In the genomic region with DNA sequence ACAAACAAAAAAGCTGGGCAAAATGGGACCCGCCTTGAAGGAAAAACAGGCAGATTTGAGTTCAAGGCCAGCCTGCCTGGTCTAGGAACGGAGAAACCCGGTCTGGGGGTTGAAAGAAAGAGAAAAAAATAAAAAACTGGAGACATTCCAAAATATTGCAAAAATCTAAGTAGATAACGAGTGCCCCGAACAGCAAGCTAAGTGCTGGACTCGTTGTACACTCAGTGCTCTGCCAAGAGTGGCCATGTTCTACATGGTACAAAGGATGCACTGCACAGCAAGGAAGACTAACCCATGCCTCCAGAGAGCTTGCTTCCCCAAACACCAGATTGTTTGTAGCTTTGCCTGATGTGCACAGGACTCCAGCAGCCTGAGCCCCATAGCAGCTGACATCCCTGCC, we compare ENCODE assay signal across 16 mouse cellular contexts. TPM values are rescaled to one million over a fixed set of nuclear protein-coding genes. Genes with fewer than 3 reads are reported as not detected.
DNase-seq lines count a peak whose midpoint lies in the region; ATAC-seq and TF ChIP-seq lines count a peak whose summit lies in the region.
"Had no signal": no experiment of that assay in that cellular context is flagged by ENCODE, and none has a peak within 500 bp of the region (broad histone marks: within the 10 kb centered on the region; RNA-seq: fewer than 3 reads in every experiment).

No protein-coding gene starts in this region.

- WGBS in forebrain, embryonic 10.5 days = 92% methylated on average over 6 of the region's 6 CpGs
- 77% methylated on average over 6 of the region's 6 CpGs for WGBS in forebrain, embryonic 14.5 days
- WGBS in kidney, embryonic 14.5 days = 90% methylated on average over 6 of the region's 6 CpGs
- 78% methylated on average over 6 of the region's 6 CpGs for WGBS in kidney, embryonic 16.5 days
- 87% methylated on average over 6 of the region's 6 CpGs for WGBS in midbrain, embryonic 13.5 days
- WGBS in midbrain, postnatal 0 days = 81% methylated on average over 6 of the region's 6 CpGs
- 88% methylated on average over 6 of the region's 6 CpGs for WGBS in neural tube, embryonic 13.5 days

- peak overlapping the region; percentile 97; the same call in 1 of the 2 replicates for H3K4me3 ChIP-seq in forebrain, embryonic 10.5 days
- no peak overlapping the region for H3K4me3 ChIP-seq in forebrain, embryonic 14.5 days (ENCODE audit: low read depth, low read length)
- peak overlapping the region; percentile 99; the same call in 1 of the 2 replicates for H3K4me3 ChIP-seq in kidney, embryonic 14.5 days (ENCODE audit: low read length)
- H3K4me3 ChIP-seq in kidney, embryonic 16.5 days (ENCODE audit: low read length) = no peak overlapping the region
- H3K4me3 ChIP-seq in midbrain, embryonic 13.5 days (replicated peaks) = 0 out of 2 replicates have a peak overlapping the region, but pooled peaks have one; percentile 1
- H3K4me3 ChIP-seq in midbrain, postnatal 0 days (ENCODE audit: low read depth, low read length) = no peak overlapping the region
- H3K4me3 ChIP-seq in neural tube, embryonic 13.5 days = no peak overlapping the region
- H3K4me3 ChIP-seq: erythroblast, embryonic 14.5 days; gastrocnemius, adult 2 months had no signal

- peaks cover 46% of the 10 kb centered on the region for H3K36me3 ChIP-seq in forebrain, embryonic 10.5 days (replicated peaks)
- peaks cover 29% of the 10 kb centered on the region for H3K36me3 ChIP-seq in forebrain, embryonic 14.5 days (ENCODE audit: control insufficient read depth, insufficient read depth, low read length)
- peaks cover 40% of the 10 kb centered on the region for H3K36me3 ChIP-seq in kidney, embryonic 14.5 days (ENCODE audit: control insufficient read depth, insufficient read depth, low read length)
- peaks cover 30% of the 10 kb centered on the region for H3K36me3 ChIP-seq in kidney, embryonic 16.5 days (ENCODE audit: insufficient read depth, low read length)
- peaks cover 39% of the 10 kb centered on the region for H3K36me3 ChIP-seq in midbrain, embryonic 13.5 days
- H3K36me3 ChIP-seq in midbrain, postnatal 0 days (ENCODE audit: insufficient read depth, low read length) = peaks cover 25% of the 10 kb centered on the region
- H3K36me3 ChIP-seq in neural tube, embryonic 13.5 days = peaks cover 34% of the 10 kb centered on the region

- no peak for DNase-seq in forebrain, embryonic 10.5 days (ENCODE audit: extremely low spot score, low spot score)
- no peak for DNase-seq in forebrain, embryonic 14.5 days (ENCODE audit: low spot score)
- DNase-seq in midbrain, postnatal 0 days (ENCODE audit: low spot score) = no peak
- DNase-seq in gastrocnemius, postnatal 25 days = no peak
- DNase-seq: cerebellum, postnatal 10 days; gastrocnemius, adult 2 months; heart, adult 18-20 months; kidney, adult 2 months; lung, postnatal 14 days; right cerebral cortex, postnatal 14 days had no signal

- no peak for TF ChIP-seq CTCF in midbrain, postnatal 0 days (IDR thresholded peaks at IDR 0.05)

- no peak overlapping the region for H3K27ac ChIP-seq in forebrain, embryonic 10.5 days
- no peak overlapping the region for H3K27ac ChIP-seq in forebrain, embryonic 14.5 days (ENCODE audit: low read depth, low read length)
- no peak overlapping the region for H3K27ac ChIP-seq in kidney, embryonic 14.5 days (ENCODE audit: low read depth, low read length)
- no peak overlapping the region for H3K27ac ChIP-seq in kidney, embryonic 16.5 days (ENCODE audit: low read length)
- H3K27ac ChIP-seq in midbrain, embryonic 13.5 days = no peak overlapping the region
- no peak overlapping the region for H3K27ac ChIP-seq in midbrain, postnatal 0 days (ENCODE audit: low read depth, low read length)
- no peak overlapping the region for H3K27ac ChIP-seq in neural tube, embryonic 13.5 days (replicated peaks)
- H3K27ac ChIP-seq: gastrocnemius, adult 2 months had no signal

- H3K9me3 ChIP-seq in forebrain, embryonic 10.5 days = no peaks in the 10 kb centered on the region
- no peaks in the 10 kb centered on the region for H3K9me3 ChIP-seq in forebrain, embryonic 14.5 days (replicated peaks; ENCODE audit: control insufficient read depth, low read length)
- no peaks in the 10 kb centered on the region for H3K9me3 ChIP-seq in kidney, embryonic 14.5 days (ENCODE audit: control insufficient read depth, low read length)
- no peaks in the 10 kb centered on the region for H3K9me3 ChIP-seq in kidney, embryonic 16.5 days (ENCODE audit: low read length)
- no peaks in the 10 kb centered on the region for H3K9me3 ChIP-seq in midbrain, embryonic 13.5 days
- H3K9me3 ChIP-seq in midbrain, postnatal 0 days (ENCODE audit: low read length) = no peaks in the 10 kb centered on the region
- H3K9me3 ChIP-seq in neural tube, embryonic 13.5 days = no peaks in the 10 kb centered on the region

- ATAC-seq in forebrain, embryonic 14.5 days = no peak
- ATAC-seq in kidney, embryonic 14.5 days (ENCODE audit: low FRiP score, low TSS enrichment) = no peak
- no peak for ATAC-seq in kidney, embryonic 16.5 days (ENCODE audit: low FRiP score, low TSS enrichment)
- no peak for ATAC-seq in midbrain, embryonic 13.5 days
- no peak for ATAC-seq in midbrain, postnatal 0 days (ENCODE audit: low FRiP score)
- ATAC-seq in neural tube, embryonic 13.5 days (ENCODE audit: low read depth) = no peak

- peaks cover 12% of the 10 kb centered on the region for H3K27me3 ChIP-seq in forebrain, embryonic 10.5 days (ENCODE audit: poor library complexity, severe bottlenecking)
- no peaks in the 10 kb centered on the region for H3K27me3 ChIP-seq in forebrain, embryonic 14.5 days (replicated peaks; ENCODE audit: control insufficient read depth, insufficient read depth, low read length)
- no peaks in the 10 kb centered on the region for H3K27me3 ChIP-seq in kidney, embryonic 14.5 days (ENCODE audit: control insufficient read depth, insufficient read depth, low read length)
- no peaks in the 10 kb centered on the region for H3K27me3 ChIP-seq in kidney, embryonic 16.5 days (ENCODE audit: insufficient read depth, low read length)
- no peaks in the 10 kb centered on the region for H3K27me3 ChIP-seq in midbrain, embryonic 13.5 days
- no peaks in the 10 kb centered on the region for H3K27me3 ChIP-seq in midbrain, postnatal 0 days (ENCODE audit: insufficient read depth, low read length)
- no peaks in the 10 kb centered on the region for H3K27me3 ChIP-seq in neural tube, embryonic 13.5 days

- H3K9ac ChIP-seq in forebrain, embryonic 14.5 days (ENCODE audit: low read length) = no peak overlapping the region
- 0 out of 2 replicates have a peak overlapping the region, but pooled peaks have one; percentile 31 for H3K9ac ChIP-seq in kidney, embryonic 14.5 days (ENCODE audit: low read depth, low read length)
- H3K9ac ChIP-seq in kidney, embryonic 16.5 days (replicated peaks; ENCODE audit: low read length) = no peak overlapping the region
- 0 out of 2 replicates have a peak overlapping the region, but pooled peaks have one; percentile 6 for H3K9ac ChIP-seq in midbrain, embryonic 13.5 days (replicated peaks)
- no peak overlapping the region for H3K9ac ChIP-seq in midbrain, postnatal 0 days (replicated peaks; ENCODE audit: low read length, poor library complexity, severe bottlenecking)
- no peak overlapping the region for H3K9ac ChIP-seq in neural tube, embryonic 13.5 days

- H3K4me1 ChIP-seq in forebrain, embryonic 10.5 days = peaks cover 55% of the 10 kb centered on the region
- H3K4me1 ChIP-seq in forebrain, embryonic 14.5 days (ENCODE audit: control insufficient read depth, insufficient read depth, low read length) = peaks cover 11% of the 10 kb centered on the region
- H3K4me1 ChIP-seq in kidney, embryonic 14.5 days (ENCODE audit: control insufficient read depth, insufficient read depth, low read length) = peaks cover 26% of the 10 kb centered on the region
- peaks cover 36% of the 10 kb centered on the region for H3K4me1 ChIP-seq in kidney, embryonic 16.5 days (ENCODE audit: insufficient read depth, low read length)
- peaks cover 37% of the 10 kb centered on the region for H3K4me1 ChIP-seq in midbrain, embryonic 13.5 days (replicated peaks)
- peaks cover 11% of the 10 kb centered on the region; the same call in 1 of the 2 replicates for H3K4me1 ChIP-seq in midbrain, postnatal 0 days (ENCODE audit: insufficient read depth, low read length)
- peaks cover 35% of the 10 kb centered on the region for H3K4me1 ChIP-seq in neural tube, embryonic 13.5 days (replicated peaks)

- no peak overlapping the region for H3K4me2 ChIP-seq in forebrain, embryonic 14.5 days (ENCODE audit: low read length)
- H3K4me2 ChIP-seq in kidney, embryonic 14.5 days (replicated peaks; ENCODE audit: low read depth, low read length) = peak overlapping the region; percentile 87; the same call in 1 of the 2 replicates
- no peak overlapping the region for H3K4me2 ChIP-seq in kidney, embryonic 16.5 days (replicated peaks; ENCODE audit: low read depth, low read length)
- no peak overlapping the region for H3K4me2 ChIP-seq in midbrain, embryonic 13.5 days (replicated peaks)
- no peak overlapping the region for H3K4me2 ChIP-seq in midbrain, postnatal 0 days (ENCODE audit: low read depth, low read length, poor library complexity, severe bottlenecking)
- peak overlapping the region; percentile 84 for H3K4me2 ChIP-seq in neural tube, embryonic 13.5 days

RNA-seq across cellular contexts. Expression of gene Phf13, which starts 3.0 kb away (rescaled TPM):
- polyA plus RNA-seq in forebrain, embryonic 10.5 days (2016; fragmentation: Nextera tagmentation; extraction: Ambion mirVana) = 24.1 and 26.1 TPM in 2 replicates
- 11.8 and 14.6 TPM in 2 replicates for polyA plus RNA-seq in forebrain, embryonic 14.5 days (2014; fragmentation: Nextera tagmentation; extraction: Ambion mirVana)
- 18.2 and 30.1 TPM in 2 replicates for polyA plus RNA-seq in kidney, embryonic 14.5 days (2014; fragmentation: Nextera tagmentation; extraction: Ambion mirVana)
- 31.2 and 33.3 TPM in 2 replicates for polyA plus RNA-seq in kidney, embryonic 16.5 days (2015; fragmentation: Nextera tagmentation; extraction: Ambion mirVana)
- 17.5 and 17.7 TPM in 2 replicates for polyA plus RNA-seq in midbrain, embryonic 13.5 days (2015; fragmentation: Nextera tagmentation; extraction: Ambion mirVana)
- total RNA-seq in midbrain, postnatal 0 days (2014; rRNA removed) = 17.2 and 18.3 TPM in 2 replicates
- polyA plus RNA-seq in midbrain, postnatal 0 days (2015; fragmentation: Nextera tagmentation; extraction: Ambion mirVana) = 16.6 and 17.1 TPM in 2 replicates
- polyA plus RNA-seq in neural tube, embryonic 13.5 days (2015; fragmentation: Nextera tagmentation; extraction: Ambion mirVana) = 19.1 and 20.6 TPM in 2 replicates
- total RNA-seq in gastrocnemius, postnatal 25 days (2021) = 1 to 10 TPM; 2.8 to 3.4 TPM

RNA-seq across cellular contexts. Expression of gene Thap3, which starts 4.2 kb away (rescaled TPM):
- 34.9 and 35.7 TPM in 2 replicates for polyA plus RNA-seq in forebrain, embryonic 10.5 days (2016; fragmentation: Nextera tagmentation; extraction: Ambion mirVana)
- polyA plus RNA-seq in forebrain, embryonic 14.5 days (2014; fragmentation: Nextera tagmentation; extraction: Ambion mirVana) = 29.7 and 30.0 TPM in 2 replicates
- 29.2 and 35.8 TPM in 2 replicates for polyA plus RNA-seq in kidney, embryonic 14.5 days (2014; fragmentation: Nextera tagmentation; extraction: Ambion mirVana)
- polyA plus RNA-seq in kidney, embryonic 16.5 days (2015; fragmentation: Nextera tagmentation; extraction: Ambion mirVana) = 42.4 and 46.4 TPM in 2 replicates
- 34.7 and 38.0 TPM in 2 replicates for polyA plus RNA-seq in midbrain, embryonic 13.5 days (2015; fragmentation: Nextera tagmentation; extraction: Ambion mirVana)
- total RNA-seq in midbrain, postnatal 0 days (2014; rRNA removed) = 13.8 and 21.1 TPM in 2 replicates
- 42.7 and 45.7 TPM in 2 replicates for polyA plus RNA-seq in midbrain, postnatal 0 days (2015; fragmentation: Nextera tagmentation; extraction: Ambion mirVana)
- 33.6 and 33.8 TPM in 2 replicates for polyA plus RNA-seq in neural tube, embryonic 13.5 days (2015; fragmentation: Nextera tagmentation; extraction: Ambion mirVana)
- total RNA-seq in gastrocnemius, postnatal 25 days (2021) = 10 to 100 TPM; 27.5 to 29.3 TPM

RNA-seq across cellular contexts. Expression of gene Klhl21, which starts 15.6 kb away (rescaled TPM):
- polyA plus RNA-seq in forebrain, embryonic 10.5 days (2016; fragmentation: Nextera tagmentation; extraction: Ambion mirVana) = 8.1 and 8.3 TPM in 2 replicates
- 0.69 and 1.8 TPM in 2 replicates for polyA plus RNA-seq in forebrain, embryonic 14.5 days (2014; fragmentation: Nextera tagmentation; extraction: Ambion mirVana)
- 4.4 and 7.4 TPM in 2 replicates for polyA plus RNA-seq in kidney, embryonic 14.5 days (2014; fragmentation: Nextera tagmentation; extraction: Ambion mirVana)
- polyA plus RNA-seq in kidney, embryonic 16.5 days (2015; fragmentation: Nextera tagmentation; extraction: Ambion mirVana) = 12.1 and 12.6 TPM in 2 replicates
- 2.0 and 3.0 TPM in 2 replicates for polyA plus RNA-seq in midbrain, embryonic 13.5 days (2015; fragmentation: Nextera tagmentation; extraction: Ambion mirVana)
- 9.0 and 13.2 TPM in 2 replicates for total RNA-seq in midbrain, postnatal 0 days (2014; rRNA removed)
- 3.5 and 4.1 TPM in 2 replicates for polyA plus RNA-seq in midbrain, postnatal 0 days (2015; fragmentation: Nextera tagmentation; extraction: Ambion mirVana)
- polyA plus RNA-seq in neural tube, embryonic 13.5 days (2015; fragmentation: Nextera tagmentation; extraction: Ambion mirVana) = 4.5 TPM in 2 replicates
- total RNA-seq in gastrocnemius, postnatal 25 days (2021) = 10 to 100 TPM; 56.9 to 66.5 TPM

RNA-seq across cellular contexts. Expression of gene Zbtb48, which starts 34.4 kb away (rescaled TPM):
- polyA plus RNA-seq in forebrain, embryonic 10.5 days (2016; fragmentation: Nextera tagmentation; extraction: Ambion mirVana) = 24.1 and 24.4 TPM in 2 replicates
- 17.2 and 21.6 TPM in 2 replicates for polyA plus RNA-seq in forebrain, embryonic 14.5 days (2014; fragmentation: Nextera tagmentation; extraction: Ambion mirVana)
- 19.0 and 24.4 TPM in 2 replicates for polyA plus RNA-seq in kidney, embryonic 14.5 days (2014; fragmentation: Nextera tagmentation; extraction: Ambion mirVana)
- polyA plus RNA-seq in kidney, embryonic 16.5 days (2015; fragmentation: Nextera tagmentation; extraction: Ambion mirVana) = 25.3 and 26.0 TPM in 2 replicates
- polyA plus RNA-seq in midbrain, embryonic 13.5 days (2015; fragmentation: Nextera tagmentation; extraction: Ambion mirVana) = 17.9 and 26.3 TPM in 2 replicates
- total RNA-seq in midbrain, postnatal 0 days (2014; rRNA removed) = 7.8 and 8.9 TPM in 2 replicates
- 17.0 and 20.6 TPM in 2 replicates for polyA plus RNA-seq in midbrain, postnatal 0 days (2015; fragmentation: Nextera tagmentation; extraction: Ambion mirVana)
- 15.3 and 18.8 TPM in 2 replicates for polyA plus RNA-seq in neural tube, embryonic 13.5 days (2015; fragmentation: Nextera tagmentation; extraction: Ambion mirVana)
- total RNA-seq in gastrocnemius, postnatal 25 days (2021) = 1 to 10 TPM; 2.5 TPM

RNA-seq across cellular contexts. Expression of gene Tas1r1, which starts 45.3 kb away (rescaled TPM):
- 0.48 and 0.79 TPM in 2 replicates for polyA plus RNA-seq in forebrain, embryonic 10.5 days (2016; fragmentation: Nextera tagmentation; extraction: Ambion mirVana)
- polyA plus RNA-seq in forebrain, embryonic 14.5 days (2014; fragmentation: Nextera tagmentation; extraction: Ambion mirVana) = 0.32 and 0.70 TPM in 2 replicates
- polyA plus RNA-seq in kidney, embryonic 14.5 days (2014; fragmentation: Nextera tagmentation; extraction: Ambion mirVana) = 0.39 and 0.77 TPM in 2 replicates
- polyA plus RNA-seq in kidney, embryonic 16.5 days (2015; fragmentation: Nextera tagmentation; extraction: Ambion mirVana) = 0.50 and 0.63 TPM in 2 replicates
- polyA plus RNA-seq in midbrain, embryonic 13.5 days (2015; fragmentation: Nextera tagmentation; extraction: Ambion mirVana) = 0.86 and 1.4 TPM in 2 replicates
- 0.11 and 1.5 TPM in 2 replicates for total RNA-seq in midbrain, postnatal 0 days (2014; rRNA removed)
- polyA plus RNA-seq in midbrain, postnatal 0 days (2015; fragmentation: Nextera tagmentation; extraction: Ambion mirVana) = 1.6 TPM in 2 replicates
- polyA plus RNA-seq in neural tube, embryonic 13.5 days (2015; fragmentation: Nextera tagmentation; extraction: Ambion mirVana) = 1.2 and 1.3 TPM in 2 replicates
- total RNA-seq in gastrocnemius, postnatal 25 days (2021) = under 1 TPM; 0.84 to 0.86 TPM
- total RNA-seq: adrenal gland, adult 18-20 months had no signal
- polyA plus RNA-seq: erythroblast, embryonic 14.5 days had no signal

Comparison
In these comparisons a context has a peak if more than half of its experiments do, and no peak if none do; other contexts are left out.
1. H3K4me3 ChIP-seq: peak in forebrain, embryonic 10.5 days (single experiment), kidney, embryonic 14.5 days (single experiment) and midbrain, embryonic 13.5 days (single experiment); none in forebrain, embryonic 14.5 days (single experiment), kidney, embryonic 16.5 days (single experiment), midbrain, postnatal 0 days (single experiment) and neural tube, embryonic 13.5 days (single experiment).
2. H3K4me2 ChIP-seq: peak in kidney, embryonic 14.5 days (single experiment) and neural tube, embryonic 13.5 days (single experiment); none in forebrain, embryonic 14.5 days (single experiment), kidney, embryonic 16.5 days (single experiment), midbrain, embryonic 13.5 days (single experiment) and midbrain, postnatal 0 days (single experiment).
3. H3K9ac ChIP-seq: peak in kidney, embryonic 14.5 days (single experiment) and midbrain, embryonic 13.5 days (single experiment); none in forebrain, embryonic 14.5 days (single experiment), kidney, embryonic 16.5 days (single experiment), midbrain, postnatal 0 days (single experiment) and neural tube, embryonic 13.5 days (single experiment).